Mouse (Mus musculus) erythroblast, embryonic 14.5 days (primary cell): ENCODE results near the gene Golga2.

Experiments used
- GATA1 ChIP-seq: IDR thresholded peaks from 2 replicates; pipeline ENCODE4 v1.6.1; 2012; ENCODE audit warnings: low read length, inconsistent platforms, mixed read lengths
- TAL1 ChIP-seq: IDR thresholded peaks from 3 replicates; pipeline ENCODE4 v1.6.1; 2012; ENCODE audit warnings: low read length, inconsistent platforms, mixed read lengths

DNA sequence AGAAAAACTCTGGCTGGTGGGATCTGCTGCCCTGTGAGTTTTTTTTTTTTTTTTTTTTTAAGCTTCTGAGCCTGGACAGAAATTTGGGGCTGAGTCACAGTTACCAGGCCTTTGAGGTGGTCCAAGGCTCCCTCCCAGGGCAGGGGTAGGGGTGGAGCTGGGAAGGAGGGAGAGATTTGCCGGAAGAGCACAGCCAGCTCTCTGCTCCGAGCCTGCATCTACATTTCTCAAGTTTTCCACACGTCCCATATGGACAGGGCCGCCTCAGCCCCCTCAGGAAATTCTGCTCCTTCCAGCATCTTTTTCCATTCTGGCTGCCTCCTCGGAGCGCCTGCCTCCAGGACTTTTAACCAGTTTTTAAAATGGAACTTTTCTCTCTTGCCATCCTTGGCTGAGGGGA lies 42.3 kb downstream of the Golga2 start:
- TF ChIP-seq GATA1 (no peak), TAL1 (no peak)
